Mouse (Mus musculus) myocyte (in vitro differentiated cells): Measurements from ENCODE around the gene Acot6.

Experiments used
- E2F4 ChIP-seq: IDR thresholded peaks from one replicate; pipeline ENCODE4 v1.6.1; 2011; ENCODE audit warnings: mild to moderate bottlenecking, control low read depth, moderate library complexity; ENCODE audit not compliant: insufficient read depth
- MAX ChIP-seq: IDR thresholded peaks from one replicate; pipeline ENCODE4 v1.6.1; 2011; ENCODE audit warnings: low read depth, mild to moderate bottlenecking, control low read depth
- POLR2A ChIP-seq: IDR thresholded peaks from one replicate; pipeline ENCODE4 v1.6.1; 2011; ENCODE audit warnings: low read depth, mild to moderate bottlenecking, control low read depth, moderate library complexity; ENCODE audit not compliant: insufficient read length

- TF ChIP-seq POLR2A (no peak), MAX (no peak), E2F4 (no peak)
Measured at GRCm38 (mm10) chr12:84154786-84155522, 54.5 kb downstream of the Acot6 start.
